Mouse (Mus musculus) lung, postnatal 36 days (tissue): ENCODE measurements around the gene Clec4n.
"Not testable (repeated sequence)": the region's sequence is repeated elsewhere in the genome, so short reads cannot be mapped to it uniquely, and the experiment has no call there.

Experiments used
- DNase-seq: peaks from one replicate; pipeline ENCODE4 v3.0.0; 2022; ENCODE audit warnings: mixed read lengths

The Clec4n gene

GRCm38 (mm10) chr6:123292751-123293400 is 63.2 kb downstream of the Clec4n start:
- no peak for DNase-seq

DNA sequence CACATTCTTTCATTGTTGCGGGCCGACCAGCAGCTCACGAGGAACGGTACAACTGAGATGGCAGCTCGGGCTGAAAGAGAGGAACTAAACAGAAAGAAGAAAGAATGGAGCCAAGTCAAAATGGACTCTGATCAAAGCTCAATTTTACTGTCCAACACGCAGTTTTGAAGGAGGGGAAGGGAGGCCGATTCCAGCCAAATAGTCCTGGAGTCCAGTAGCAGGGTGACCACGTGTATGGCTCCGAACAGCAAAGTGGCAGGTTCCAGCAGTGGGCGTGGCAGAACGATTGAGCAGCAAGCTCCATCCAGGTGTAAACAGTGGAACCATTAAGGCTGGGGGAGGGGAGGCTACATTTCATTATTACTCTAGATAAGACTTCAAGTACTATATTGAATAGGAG is 63.9 kb downstream of the Clec4n start:
- DNase-seq, result not testable (repeated sequence)
